Mouse (Mus musculus) monocyte, adult 5-6 weeks (primary cell): ENCODE measurements at regions not wholly inside any gene's neighbourhood (a gene's known extent, or its start where the extent isn't known, plus 50 kb on each side); places are given as distances from the start of the nearest gene placed in this dataset.

Experiments
- ATAC-seq: fragments of 153-309, 156-312 bp; replicated peaks from 2 replicates; pipeline ENCODE4 v1.8.0; 2017; ENCODE audit warnings: mild to moderate bottlenecking; ENCODE audit not compliant: low TSS enrichment, insufficient number of reproducible peaks, severe bottlenecking, poor library complexity, low FRiP score

DNA sequence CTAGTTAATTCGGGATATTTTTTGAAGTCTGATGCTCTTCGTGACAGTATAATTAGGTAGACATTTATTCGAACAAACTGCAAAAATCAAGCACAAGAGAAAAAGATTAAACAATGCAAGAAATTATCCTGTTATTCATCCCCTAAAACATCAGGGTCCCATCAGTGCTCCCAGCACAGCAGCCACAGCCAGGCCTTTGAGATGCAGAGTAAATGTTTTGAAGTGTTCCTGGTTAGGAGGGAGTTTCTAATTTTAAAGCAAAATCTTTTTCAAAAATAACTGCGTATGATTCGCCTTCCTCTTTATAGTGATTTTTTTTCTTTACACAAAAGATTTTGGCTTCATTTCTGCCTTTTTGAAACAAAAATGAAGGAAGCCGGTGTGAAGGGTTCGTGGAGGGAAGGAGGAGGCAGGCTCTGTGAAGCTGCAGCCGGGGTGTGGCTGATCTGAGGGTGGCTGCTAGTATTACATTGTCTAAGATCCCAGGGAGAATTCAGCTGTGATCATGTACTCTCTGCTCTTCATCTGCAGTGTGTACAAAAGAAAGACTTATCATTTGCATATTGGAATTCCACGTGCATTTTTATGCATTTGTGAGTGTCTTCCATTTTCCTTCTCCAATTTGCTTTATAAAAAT is 534.7 kb downstream of the Rwdd3 start:
- ATAC-seq: no peak

DNA sequence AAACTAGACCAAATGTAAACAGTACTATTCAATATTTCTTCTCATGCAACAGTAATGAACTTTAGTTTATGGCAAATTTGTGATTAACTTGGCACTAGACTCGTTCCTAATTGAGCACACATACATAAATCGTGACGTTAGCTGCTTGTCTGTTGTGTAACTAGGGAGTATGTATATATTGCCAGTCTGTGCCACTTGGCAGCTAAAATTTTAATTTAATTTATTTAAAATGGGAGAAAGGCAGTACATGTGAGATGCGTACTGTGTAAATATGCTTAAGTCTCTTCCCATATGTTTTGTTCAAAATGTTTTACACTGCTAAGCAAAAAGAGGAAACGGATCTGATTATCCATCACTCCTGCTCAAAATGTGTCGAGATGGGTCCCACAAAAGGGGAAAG is 553.1 kb downstream of the Rwdd3 start:
- ATAC-seq: no peak

DNA sequence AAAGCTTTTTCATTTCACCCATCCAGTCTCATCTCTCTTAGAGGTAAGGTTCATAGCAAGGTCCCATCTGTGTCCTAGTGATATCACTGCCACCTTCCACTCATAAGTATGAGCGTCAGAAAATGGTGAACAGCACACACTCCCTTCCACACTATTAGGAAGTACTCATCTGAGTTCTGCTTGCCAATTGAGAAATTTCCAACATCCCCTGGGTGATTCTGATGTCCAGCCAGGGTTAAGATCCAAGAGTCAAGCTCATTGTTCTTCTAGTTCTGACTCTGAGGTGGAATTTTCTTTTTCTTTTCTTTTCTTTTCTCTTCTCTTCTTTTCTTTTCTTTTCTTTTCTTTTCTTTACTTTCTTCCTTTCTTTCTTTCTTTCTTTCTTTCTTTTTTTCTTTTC is 577.3 kb downstream of the Rwdd3 start:
- no peak for ATAC-seq

DNA sequence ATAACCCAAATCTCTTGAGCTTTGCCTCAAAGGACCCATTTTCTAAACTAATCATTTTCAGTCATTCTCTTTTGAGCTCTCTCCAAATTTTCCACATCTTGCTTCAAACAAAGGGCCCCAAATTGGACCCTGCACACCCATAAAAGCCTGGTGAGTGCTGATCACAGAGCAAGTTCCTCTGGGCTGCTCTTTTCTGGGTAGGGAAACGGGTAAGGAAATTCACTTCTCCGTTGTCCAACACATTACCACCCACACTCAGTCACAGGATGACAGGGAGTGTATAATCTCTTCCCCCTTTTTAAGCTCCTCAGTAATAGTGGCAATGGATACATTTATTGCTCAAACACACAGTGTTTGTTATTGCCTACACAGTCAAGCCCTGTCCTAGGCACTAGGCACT is 580.3 kb downstream of the Rwdd3 start:
- ATAC-seq: no peak

DNA sequence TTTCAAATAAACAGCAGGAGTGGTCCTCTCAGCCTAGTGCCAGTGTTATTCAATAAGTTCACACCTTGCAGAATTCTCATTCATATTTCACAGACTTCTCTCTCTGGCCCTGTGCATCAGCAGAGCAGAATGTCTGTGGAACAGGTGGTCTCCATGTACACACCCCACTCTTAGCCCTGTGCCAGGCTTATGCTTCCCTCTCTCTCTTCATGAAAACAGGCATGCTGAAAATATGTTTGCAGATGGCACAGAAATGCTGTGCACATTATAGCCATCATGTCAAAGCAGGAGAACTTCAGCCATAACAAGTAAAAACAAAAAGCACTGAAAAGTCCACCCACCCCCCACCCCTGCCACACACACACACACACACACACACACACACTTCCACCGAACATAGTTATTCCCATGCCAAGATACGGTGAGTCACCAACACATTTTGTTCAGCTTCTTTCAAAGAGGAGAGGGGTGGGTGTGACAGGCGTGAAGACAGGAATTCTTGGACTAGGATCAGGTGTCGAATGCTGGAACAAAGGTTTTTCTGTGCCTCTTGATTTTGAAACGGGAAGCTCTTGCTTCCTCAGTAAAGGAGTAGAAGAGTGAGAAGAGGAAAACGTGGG is 600.6 kb downstream of the Rwdd3 start:
- ATAC-seq: no peak

DNA sequence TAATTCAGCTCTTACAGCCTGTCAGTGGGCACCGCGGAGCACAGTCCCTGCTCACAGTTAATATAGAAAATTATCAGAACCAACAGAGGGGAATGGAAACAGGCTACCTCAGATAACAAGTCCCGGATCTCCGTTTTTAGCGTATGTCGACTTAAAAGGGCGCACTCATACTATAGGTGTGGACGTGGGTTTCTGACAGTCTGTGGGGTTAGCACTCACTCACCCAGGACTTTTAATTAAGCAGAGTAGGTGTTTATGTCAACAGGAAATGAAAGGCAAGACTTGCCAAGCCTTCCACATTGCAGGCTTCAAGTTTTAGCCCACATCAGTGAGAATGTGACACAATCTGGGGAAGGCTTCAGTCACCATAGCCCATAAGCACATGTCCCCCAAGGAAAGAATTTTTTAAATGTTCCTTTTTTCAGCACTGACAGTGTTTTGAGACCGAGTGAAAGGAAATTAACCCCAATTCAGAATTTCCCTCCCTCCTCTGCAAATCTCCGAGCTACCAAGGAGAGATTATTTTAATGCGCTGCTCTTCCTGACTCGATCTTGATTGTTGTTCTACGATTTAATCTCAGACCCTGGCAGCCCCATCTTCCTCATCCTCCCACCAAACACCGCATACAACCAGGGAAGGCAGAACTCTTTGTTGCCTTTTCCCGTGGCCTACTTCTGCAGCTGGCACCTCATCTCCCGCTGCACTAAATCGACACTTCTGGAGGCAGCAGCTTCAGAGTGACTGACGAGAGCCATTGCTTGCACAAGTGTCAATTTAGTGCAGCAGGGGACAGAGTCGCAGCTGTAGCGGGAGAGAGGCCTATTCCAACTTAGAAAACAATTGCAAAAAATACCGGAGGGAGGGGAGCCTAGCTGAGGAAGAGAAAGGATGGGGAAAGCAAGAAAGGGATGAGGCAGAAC is 629.7 kb downstream of the Rwdd3 start:
- no peak for ATAC-seq

DNA sequence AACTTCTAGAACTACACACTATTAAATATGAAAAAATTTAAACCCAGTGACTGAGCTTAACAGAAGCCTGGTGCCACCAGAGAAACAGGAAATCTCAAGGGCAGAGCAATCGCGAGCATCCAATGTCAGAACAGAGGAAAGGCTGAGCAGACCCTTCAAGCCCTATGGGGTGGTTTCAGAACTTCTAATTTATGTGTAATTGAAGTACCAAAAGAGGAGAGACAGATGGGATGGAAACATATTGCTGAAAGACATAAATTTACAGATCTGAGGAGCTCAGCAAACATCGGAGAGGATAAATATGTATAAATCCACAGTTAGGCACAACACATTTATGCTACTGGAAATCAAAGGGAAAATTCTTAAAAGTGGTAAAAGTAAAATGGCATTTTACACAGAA is 637.6 kb downstream of the Rwdd3 start:
- ATAC-seq: no peak

DNA sequence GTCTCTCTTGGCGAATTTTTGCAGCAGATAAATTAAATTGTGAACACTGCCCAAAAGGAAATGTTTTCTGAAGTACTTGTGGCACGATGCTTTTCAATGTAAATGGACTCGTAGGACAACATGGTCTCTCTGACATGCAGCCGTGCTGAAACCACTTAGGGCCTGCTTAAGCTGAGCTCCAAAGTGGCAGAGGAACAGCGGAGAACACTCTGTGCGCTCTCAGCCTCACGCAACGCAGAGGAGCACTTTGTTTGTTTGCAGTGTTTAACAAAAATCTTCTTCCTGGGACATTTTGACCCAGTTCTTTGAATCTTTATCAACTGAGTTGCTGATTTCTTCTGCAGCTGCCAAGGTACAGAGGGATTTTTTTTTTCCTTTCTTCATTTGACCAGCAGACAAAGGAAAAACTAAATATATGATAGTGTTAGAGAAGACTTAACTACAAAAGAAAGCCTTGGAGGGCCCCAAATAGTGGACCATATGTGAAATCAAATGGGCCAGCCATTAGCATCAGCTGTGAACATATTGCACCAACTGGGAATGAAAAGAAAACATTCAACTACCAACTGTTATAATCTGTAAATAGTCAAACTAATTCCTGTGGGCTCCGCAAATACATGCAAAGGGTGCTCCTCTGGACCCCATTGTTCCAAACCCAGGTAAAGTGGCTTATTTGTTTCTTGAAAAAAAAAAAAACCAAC is 639.5 kb downstream of the Rwdd3 start:
- ATAC-seq: no peak

DNA sequence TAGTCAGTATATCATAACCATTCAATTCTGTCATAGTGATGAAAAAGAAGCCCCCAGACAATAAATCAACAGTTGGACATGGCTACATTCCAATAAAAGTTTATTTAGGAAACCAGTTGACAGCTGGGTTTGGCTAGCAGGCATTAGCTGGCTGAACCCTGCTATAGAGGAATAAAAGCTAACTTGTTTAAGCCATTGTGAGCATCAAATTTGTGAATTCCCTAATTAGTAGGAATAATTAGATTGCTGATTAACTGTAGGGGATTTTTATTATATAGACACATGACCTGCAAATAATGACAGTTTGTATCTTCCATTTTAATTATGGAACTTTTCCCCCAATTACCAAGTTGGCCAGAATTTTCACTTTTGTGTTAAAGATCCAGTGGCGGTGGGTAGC is 659.8 kb downstream of the Rwdd3 start:
- no peak for ATAC-seq

DNA sequence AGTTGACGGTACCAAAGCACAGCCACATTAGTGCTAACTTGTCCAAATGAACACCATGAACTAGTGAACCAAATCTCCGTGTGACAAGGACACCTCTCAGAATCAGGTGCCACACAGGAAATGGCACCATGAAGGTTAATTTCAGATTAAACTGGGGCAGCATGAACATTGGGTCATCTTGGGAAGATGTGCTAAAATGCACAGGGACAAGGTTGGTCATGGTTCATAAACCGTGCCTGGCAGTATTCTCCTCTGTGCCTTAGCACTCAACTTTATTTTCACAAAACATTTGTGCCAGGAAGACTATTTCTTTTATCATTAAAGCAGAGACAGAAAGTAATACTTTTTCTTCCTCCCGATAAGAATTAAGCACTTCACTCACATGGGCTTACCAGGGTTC is 672.6 kb downstream of the Rwdd3 start:
- no peak for ATAC-seq

DNA sequence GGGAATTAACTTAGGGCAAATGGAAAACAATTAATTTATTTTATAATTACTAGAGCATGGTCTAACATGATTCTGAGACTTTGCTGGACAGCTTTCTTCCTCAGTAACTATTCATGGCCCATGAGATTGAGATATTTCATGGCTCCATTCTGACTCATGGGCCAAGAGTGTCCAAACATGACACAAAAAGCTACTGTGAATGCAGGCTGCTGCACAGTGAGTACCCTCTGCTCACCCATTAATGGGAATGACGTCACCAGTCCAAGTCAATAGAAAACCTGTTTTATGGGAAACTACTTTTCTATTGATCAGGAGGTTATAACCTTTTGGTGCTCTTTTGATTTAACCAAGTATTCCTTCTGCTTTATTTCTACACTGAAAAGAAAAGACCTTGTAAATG is 693.6 kb downstream of the Rwdd3 start:
- ATAC-seq: no peak

DNA sequence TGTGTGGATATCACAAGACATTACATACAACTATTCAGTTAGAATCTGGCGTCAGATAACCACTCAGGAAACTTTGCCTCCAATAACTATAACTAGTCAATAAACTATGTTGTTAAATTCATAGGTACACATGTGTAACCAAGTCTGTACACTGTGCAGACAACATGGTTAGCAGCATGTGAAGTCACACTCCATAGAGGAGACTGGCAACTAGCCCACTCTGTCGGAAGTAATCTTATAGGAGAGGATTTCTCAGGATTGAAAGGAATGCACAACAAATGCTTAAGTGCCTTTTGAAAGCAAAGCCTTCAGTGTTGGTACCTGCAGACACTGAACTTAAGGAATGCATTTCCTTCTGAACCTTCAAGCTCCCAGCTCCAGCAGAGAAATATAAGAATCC is 693.0 kb upstream of the Ptbp2 start:
- no peak for ATAC-seq

DNA sequence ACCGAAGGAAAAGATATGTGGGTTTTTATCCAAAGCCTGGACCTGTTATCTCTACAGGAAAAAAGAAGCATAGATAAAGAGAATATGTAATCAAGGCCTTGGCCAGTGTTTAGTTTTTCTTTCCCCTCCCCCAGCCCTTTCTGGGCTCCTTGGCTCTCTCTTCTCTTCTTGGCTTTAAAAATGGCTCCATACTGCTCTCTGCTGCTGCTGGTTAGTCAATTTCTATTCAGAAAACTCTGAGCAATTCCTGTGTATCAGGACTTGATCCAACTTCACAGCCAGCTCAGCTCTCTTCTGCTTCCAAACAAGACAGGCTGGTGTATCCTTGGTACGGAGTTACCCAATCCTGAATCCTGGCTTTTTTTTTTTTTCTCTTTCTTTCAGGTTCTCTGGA is 689.4 kb upstream of the Ptbp2 start:
- ATAC-seq: no peak

DNA sequence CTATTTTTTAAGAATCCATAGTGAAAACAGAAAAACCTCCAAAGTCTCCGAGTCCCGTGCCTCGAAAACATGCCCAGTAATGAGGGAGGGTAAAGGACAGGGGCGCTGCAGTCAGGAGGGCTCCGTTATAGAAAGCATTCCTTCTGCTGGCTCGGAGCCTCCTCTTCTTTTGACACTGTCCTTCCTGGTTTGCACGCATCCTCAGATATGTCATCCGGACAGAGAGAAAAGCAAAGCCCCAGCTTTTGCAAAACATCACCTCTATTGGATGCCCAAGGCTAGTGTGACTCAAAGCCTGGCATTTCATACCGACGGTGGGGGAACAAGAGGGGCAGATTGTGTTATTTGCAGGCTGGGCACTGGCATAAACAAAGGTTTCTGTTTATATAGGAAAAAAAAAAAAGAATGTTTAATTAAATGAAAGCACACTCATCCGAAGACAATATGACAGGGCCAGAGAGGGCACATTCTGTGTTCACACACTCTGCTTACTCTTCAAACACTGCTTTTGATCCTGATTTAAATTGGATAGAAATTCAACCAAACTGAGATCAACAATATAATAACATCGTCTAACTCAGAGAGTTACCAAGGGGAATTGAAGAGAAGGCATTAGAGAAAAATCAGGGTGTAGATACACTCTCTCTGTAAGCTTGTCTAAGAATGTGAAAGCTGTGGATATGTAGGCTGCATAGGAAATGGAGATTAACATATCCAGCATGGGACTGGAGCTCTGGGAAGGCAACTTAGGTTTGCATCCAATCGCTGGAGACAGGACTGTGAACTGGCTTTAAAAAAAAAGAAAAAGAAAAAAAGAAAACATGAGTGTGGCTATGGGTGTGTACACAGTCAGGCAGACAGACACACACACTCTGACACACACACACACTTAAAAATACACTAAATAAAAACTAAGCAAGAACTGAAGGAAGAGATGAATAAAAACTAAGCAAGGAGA is 688.7 kb upstream of the Ptbp2 start:
- ATAC-seq: no peak

DNA sequence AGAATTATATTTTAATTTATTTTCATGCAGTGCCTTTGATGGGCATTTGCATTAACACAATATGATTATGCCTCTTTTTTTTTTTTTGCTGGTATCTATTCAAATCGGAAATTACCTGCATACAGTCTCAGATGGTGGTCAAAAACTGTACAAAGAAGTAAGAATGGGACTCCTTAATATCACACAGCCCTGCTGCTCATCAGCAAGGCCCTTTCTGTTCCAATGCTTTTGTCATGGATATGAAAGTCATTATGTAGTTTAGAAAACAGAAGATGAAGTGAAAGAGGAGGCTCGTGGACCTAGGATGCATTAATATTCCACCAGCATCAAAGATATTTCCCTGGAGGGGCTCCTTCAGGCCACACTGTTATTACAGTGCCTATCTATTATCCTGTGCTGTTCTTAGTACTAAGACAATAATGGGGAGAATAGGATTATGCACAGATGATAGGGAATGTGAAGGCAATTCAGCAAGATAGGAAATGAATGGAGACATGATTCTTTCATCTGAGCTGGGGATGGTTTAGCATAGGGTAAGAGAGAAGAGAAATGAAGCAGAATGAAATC is 687.7 kb upstream of the Ptbp2 start:
- ATAC-seq: no peak

DNA sequence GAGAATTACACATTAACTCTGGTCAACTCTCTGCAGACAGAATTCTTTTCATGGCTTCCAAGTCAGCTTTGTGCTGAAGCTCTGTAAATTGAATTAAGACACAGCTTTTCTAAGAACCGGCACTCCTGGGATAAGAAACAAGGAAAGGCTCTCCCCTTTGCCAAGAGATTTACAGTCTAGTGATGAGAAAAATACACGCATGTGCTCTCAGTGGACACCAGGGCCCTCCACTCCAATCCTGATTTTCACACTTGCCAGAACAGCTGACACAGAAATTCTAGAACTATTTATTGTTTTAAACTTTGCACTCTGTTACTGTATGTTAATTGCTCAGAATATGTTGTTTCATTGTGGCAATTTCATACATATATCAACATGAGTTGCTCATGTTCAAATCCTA is 684.6 kb upstream of the Ptbp2 start:
- ATAC-seq: no peak

DNA sequence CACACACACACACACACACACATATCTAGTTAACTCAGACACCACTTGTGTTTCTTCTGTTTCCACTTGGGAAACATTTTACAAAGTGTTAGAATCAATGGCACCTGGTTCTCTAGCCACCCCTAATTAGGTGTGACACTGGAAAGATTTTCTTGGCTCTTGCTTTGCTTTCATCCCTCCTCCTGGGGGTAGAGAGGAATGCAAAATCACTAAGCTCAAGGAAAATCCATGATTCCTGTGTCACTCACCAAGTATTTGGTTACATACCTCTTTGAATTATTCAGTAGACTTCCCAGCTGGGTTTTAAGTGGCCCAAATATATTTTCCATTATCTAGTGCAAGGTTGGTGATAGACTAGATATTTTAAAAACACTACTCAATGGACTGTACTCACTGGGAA is 676.5 kb upstream of the Ptbp2 start:
- no peak for ATAC-seq

DNA sequence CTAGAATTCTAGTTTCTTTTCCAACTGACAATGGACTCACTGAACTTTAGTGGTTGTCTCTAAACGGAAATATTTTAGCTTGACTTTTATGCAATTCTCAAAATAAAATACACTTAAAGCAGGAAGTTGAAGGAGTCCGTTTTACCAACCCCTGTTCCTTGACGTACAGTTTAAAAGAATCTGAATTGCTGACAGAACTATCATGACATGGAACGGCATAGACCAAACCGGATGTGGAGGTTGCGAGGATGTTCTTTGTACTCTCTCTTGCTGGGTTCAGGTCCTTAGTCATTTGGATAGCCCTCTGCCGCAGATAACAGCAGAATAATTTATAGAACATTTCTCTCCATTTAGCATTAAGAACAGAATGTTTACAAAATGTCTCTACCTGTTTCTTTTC is 673.6 kb upstream of the Ptbp2 start:
- ATAC-seq: no peak
